Mouse (Mus musculus) CD4-positive naive resting alpha-beta T cell, adult 76 days (primary cell): ENCODE data around the gene Rundc3b. TPM values are rescaled to one million over a fixed set of nuclear protein-coding genes. Genes with fewer than 3 reads are reported as not detected.

Experiments
- total RNA-seq: library from RNA; stranded (reverse); gene quantifications from one replicate; pipeline ENCODE4 v1.2.4, GENCODE M21; 2023

The Rundc3b gene
- 20.2 TPM for total RNA-seq

DNA sequence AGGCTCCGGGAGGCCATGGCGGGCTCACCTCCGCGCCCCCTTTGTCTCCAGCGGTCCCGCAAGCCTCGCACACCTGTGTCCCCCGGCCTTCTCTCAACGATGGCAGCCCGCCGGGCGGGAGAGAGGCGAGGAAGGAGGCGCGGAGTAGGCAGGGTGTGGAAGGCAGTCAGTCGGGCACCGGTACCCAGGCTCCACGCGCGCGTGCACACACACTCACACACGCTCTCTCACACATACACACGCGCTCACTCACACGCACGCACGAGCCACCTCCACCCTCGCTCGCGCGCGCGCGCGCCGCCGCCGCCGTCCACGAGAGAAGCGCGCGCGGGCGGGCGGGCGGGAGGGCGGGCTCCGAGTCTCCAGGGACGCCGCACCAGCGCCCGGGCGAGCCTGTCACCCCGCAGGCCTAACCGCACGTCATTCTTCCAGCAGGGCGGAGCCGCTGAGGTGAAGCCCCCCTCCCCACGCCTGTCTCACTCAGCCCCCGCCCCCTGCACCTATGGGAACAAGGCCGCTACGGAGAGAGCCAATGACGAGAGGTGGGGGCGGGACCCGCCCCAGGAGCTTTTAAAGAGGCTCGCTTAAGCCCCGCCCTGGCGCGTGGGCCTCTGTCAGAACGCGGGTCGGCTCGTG, at the start of gene Rundc3b:
TSS of gene Rundc3b (minus strand) at position 357 of the 636 bp plus-strand sequence.

DNA sequence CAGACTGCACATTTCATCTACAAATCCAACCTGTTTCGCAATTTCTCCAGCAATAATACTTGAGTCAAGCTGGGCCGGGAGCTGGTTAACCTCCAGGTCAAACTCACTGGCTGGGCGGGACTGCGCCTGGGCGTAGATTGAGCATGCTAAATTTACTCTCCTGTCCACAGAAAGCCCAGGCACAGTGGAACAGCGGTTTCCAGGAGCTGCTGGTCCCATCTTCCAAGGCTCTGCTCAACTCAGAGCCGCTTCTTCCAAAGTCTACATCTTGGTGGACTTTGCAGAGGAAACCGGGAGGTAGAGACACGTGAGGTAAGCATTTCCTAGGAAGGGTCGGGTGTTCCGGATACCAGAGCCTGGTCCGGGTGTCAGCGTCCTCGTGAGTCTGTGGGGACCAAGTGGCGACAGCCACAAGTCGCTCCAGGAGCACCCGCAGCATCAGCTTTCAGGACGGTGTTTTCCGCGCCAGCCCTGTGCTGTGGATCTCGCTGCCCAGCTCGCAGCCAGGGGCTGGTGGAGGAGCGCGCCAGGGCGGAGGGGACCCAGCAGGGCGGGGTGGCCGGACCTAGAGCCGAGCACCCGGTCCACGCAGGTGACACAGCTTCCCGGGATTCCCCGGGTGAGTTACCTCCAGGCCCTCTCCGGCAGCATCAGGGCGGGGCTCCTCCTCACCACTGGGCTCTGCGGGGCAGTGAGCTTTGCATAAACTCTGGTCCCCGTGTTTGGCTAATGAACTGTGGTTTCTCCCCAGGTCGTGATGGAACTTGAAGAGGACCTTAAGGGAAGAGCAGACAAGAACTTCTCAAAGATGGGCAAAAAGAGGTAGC, 37.4 kb upstream of the Rundc3b start, which contains the start of gene Abcb1a:
TSS of gene Abcb1a (plus strand) at position 167 of the 827 bp plus-strand sequence.

Other genes starting within 250 kb of the Rundc3b start
- gene Dbf4, start 200.2 kb downstream of the Rundc3b start, total RNA-seq: 127 TPM
- gene Slc25a40, start 200.1 kb downstream of the Rundc3b start, total RNA-seq: 23.6 TPM
- 5.0 TPM for gene Abcb1a, start 37.1 kb upstream of the Rundc3b start, total RNA-seq
- gene Abcb1b, start 175.2 kb upstream of the Rundc3b start, total RNA-seq: 17.7 TPM